Mouse (Mus musculus): ENCODE measurements at regions not wholly inside any gene's neighbourhood (a gene's known extent, or its start where the extent isn't known, plus 50 kb on each side); places are given as distances from the start of the nearest gene placed in this dataset.
"Not testable (repeated sequence)": the region's sequence is repeated elsewhere in the genome, so short reads cannot be mapped to it uniquely, and the experiment has no call there.

- not testable (repeated sequence) for ATAC-seq (ENCODE audit: low FRiP score)
Measured at GRCm38 (mm10) chr3:3302657-3303056, 2447.9 kb upstream of the Gm8797 start.

GRCm38 (mm10) chr3:3308461-3308860 is 2442.1 kb upstream of the Gm8797 start:
- no peak for ATAC-seq (ENCODE audit: low FRiP score)
- Histone ChIP-seq H3K4me2 (replicated peaks) (peak overlapping the region; percentile 21; the same call in 1 of the 2 replicates), H3K4me1 (no peaks in the 10 kb centered on the region), H3K9me3 (replicated peaks) (peaks cover 32% of the 10 kb centered on the region), H3K36me3 (no peaks in the 10 kb centered on the region), H3K9ac (no peak overlapping the region), H3K27me3 (no peaks in the 10 kb centered on the region), H3K4me3 (no peak overlapping the region), H3K27ac (no peak overlapping the region)
- 57% methylated on average over 14 of the region's 14 CpGs for WGBS

More at GRCm38 (mm10) chr3:3302657-3303056, 2447.9 kb upstream of the Gm8797 start:
- not testable (repeated sequence) for H3K4me2 ChIP-seq (replicated peaks); H3K36me3 ChIP-seq; H3K27me3 ChIP-seq; H3K9ac ChIP-seq; H3K4me1 ChIP-seq; H3K4me3 ChIP-seq; H3K27ac ChIP-seq
- WGBS: 48% methylated on average over 6 of the region's 6 CpGs
- peaks cover 28% of the 10 kb centered on the region for H3K9me3 ChIP-seq (replicated peaks)

- Histone ChIP-seq H3K4me1 (no peaks in the 10 kb centered on the region), H3K36me3 (no peaks in the 10 kb centered on the region), H3K27me3 (no peaks in the 10 kb centered on the region), H3K27ac (no peak overlapping the region), H3K9me3 (replicated peaks) (peaks cover 32% of the 10 kb centered on the region), H3K4me3 (no peak overlapping the region), H3K4me2 (replicated peaks) (peak overlapping the region; percentile 21; the same call in 1 of the 2 replicates), H3K9ac (no peak overlapping the region)
- WGBS: 64% methylated on average over 18 of the region's 18 CpGs
- no peak for ATAC-seq (ENCODE audit: low FRiP score)
Measured at GRCm38 (mm10) chr3:3308996-3309395, 2441.6 kb upstream of the Gm8797 start.

- Histone ChIP-seq H3K9me3 (replicated peaks) (peaks cover 23% of the 10 kb centered on the region), H3K4me2 (replicated peaks) (no peak overlapping the region), H3K27me3 (no peaks in the 10 kb centered on the region), H3K27ac (no peak overlapping the region), H3K9ac (no peak overlapping the region), H3K4me1 (no peaks in the 10 kb centered on the region), H3K4me3 (no peak overlapping the region), H3K36me3 (no peaks in the 10 kb centered on the region)
- 42% methylated on average over 1 of the region's 1 CpGs for WGBS
- ATAC-seq (ENCODE audit: low FRiP score): no peak
Measured at GRCm38 (mm10) chr3:3310811-3311210, 2439.8 kb upstream of the Gm8797 start.

- no peaks in the 10 kb centered on the region for H3K4me1 ChIP-seq
- peaks cover 9% of the 10 kb centered on the region; the same call in 1 of the 2 replicates for H3K9me3 ChIP-seq (replicated peaks)
- no peak overlapping the region for H3K4me3 ChIP-seq
- no peaks in the 10 kb centered on the region for H3K27me3 ChIP-seq
- no peaks in the 10 kb centered on the region for H3K36me3 ChIP-seq
- H3K4me2 ChIP-seq (replicated peaks): no peak overlapping the region
- no peak overlapping the region for H3K9ac ChIP-seq
- no peak overlapping the region for H3K27ac ChIP-seq
- no peak for ATAC-seq (ENCODE audit: low FRiP score)
- 52% methylated on average over 5 of the region's 5 CpGs for WGBS
Measured at GRCm38 (mm10) chr3:3349634-3350033, 2401.0 kb upstream of the Gm8797 start.

GRCm38 (mm10) chr3:3370859-3371258 is 2379.7 kb upstream of the Gm8797 start:
- H3K36me3 ChIP-seq; H3K4me3 ChIP-seq; ATAC-seq (ENCODE audit: low FRiP score); H3K27ac ChIP-seq; H3K9me3 ChIP-seq (replicated peaks); H3K4me2 ChIP-seq (replicated peaks); H3K4me1 ChIP-seq; H3K27me3 ChIP-seq; H3K9ac ChIP-seq: not testable (repeated sequence)

- WGBS: 25% methylated on average over 3 of the region's 3 CpGs
- no peak overlapping the region for H3K9ac ChIP-seq
- H3K4me3 ChIP-seq: no peak overlapping the region
- H3K27me3 ChIP-seq: no peaks in the 10 kb centered on the region
- no peak overlapping the region for H3K27ac ChIP-seq
- H3K4me2 ChIP-seq (replicated peaks): no peak overlapping the region
- H3K36me3 ChIP-seq: no peaks in the 10 kb centered on the region
- ATAC-seq (ENCODE audit: low FRiP score): peak; percentile 87
- no peaks in the 10 kb centered on the region for H3K9me3 ChIP-seq (replicated peaks)
- H3K4me1 ChIP-seq: no peaks in the 10 kb centered on the region
Measured at GRCm38 (mm10) chr3:3388056-3388770, 2362.4 kb upstream of the Gm8797 start.
